Mouse (Mus musculus) adrenal gland (tissue): ENCODE measurements around the gene Cox6b1.

Experiments
- intact Hi-C: fragments of 180-260 bp; cut with DNase I; formaldehyde crosslinking; loops from one replicate; pipeline ENCODE4 v1.15.1; 2025
- microRNA-seq, 2 experiments: library from miRNA; unstranded; fragments of <30 nt; microRNA quantifications; one replicate each; pipeline ENCODE4; 2019

Cox6b1 gene

DNA sequence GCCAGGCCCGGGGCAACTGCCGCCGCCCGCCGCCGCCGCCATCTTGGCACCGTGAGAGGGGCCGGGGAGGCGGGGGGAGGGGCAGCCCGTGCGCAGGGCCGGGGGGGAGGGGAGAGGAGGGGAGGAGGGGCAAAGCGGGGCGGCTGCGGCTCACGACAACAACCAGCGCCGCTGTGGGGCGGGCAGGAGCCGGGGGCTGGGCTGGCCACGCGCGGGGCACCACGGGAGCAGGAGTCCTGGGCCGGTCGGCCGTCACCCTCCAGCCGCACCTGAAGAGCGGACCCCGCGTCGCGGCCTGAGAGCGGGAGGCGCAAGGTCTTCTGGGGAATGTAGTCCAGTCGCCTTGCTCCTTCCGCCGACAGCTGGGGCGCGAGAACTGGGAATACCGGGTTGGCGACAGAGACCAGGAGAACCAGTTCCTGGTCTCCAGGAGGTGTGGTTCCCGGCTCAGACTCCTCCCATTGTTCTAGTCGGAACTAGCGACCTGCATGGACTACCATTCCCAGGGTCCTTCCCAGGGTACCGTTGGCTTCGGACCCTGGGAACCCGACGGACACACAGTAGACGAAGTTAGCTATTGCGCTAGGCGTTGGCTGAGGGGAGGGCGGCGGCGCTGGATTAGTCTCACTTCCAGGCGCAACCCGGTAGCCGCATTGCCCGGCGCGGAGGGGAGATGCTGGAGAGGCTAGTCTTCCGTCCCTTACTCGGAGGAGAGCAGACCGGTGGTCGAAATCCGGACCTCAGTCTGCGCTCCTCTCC lies 37.1 kb downstream of the Cox6b1 start, which contains the start of gene Kmt2b:
Gene Kmt2b (minus strand): TSS at position 51 of the 759 bp plus-strand sequence.
- intact Hi-C loops = loop anchor here (2.0 kb wide), 1 partner anchor 24 kb away; the partner anchor contains the start of gene Upk1a

DNA sequence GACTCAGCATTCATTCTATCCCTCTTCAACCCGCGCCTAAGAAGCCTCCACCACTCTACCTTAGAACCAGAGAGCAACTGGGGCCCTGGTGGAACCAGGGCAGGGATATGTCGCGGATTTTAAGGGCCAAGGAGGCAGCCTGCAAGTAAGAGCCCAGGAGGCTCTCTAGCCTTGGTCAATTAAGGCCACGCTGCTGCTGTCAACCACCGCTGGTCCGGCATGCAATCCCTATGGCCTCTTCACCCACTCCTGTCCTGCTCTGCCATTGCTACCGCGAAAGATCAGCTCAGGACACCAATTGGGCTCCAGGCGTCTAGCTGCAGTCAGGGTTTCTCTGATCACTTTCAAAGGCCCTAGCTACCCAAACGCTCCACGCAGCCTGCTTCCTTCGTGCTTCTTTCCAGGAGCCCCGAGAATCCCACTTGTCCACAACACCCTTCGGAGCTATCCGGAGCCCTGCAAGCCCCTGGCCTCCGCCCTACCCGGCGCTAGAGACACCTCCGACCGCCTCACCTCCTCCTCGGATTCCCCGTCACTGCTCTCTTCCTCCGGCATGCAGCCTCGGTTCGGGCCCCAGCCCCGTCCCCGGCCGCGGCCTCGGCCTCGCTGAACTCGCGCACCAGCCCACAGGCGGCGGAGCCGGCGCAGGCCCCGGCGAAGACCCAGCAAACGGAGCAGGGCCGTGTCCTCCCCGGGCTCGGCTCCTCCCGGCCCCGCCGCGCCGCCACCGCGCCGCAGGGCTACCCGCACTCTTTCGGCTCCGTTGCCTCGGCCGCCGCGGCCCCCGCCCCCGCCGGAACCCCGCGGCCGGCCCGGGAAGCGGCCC lies 37.9 kb downstream of the Cox6b1 start:
- intact Hi-C loops = loop anchor here (2.0 kb wide), 2 partner anchors 23 to 25 kb away; partner anchors contain the start of genes Igflr1 and Upk1a

DNA sequence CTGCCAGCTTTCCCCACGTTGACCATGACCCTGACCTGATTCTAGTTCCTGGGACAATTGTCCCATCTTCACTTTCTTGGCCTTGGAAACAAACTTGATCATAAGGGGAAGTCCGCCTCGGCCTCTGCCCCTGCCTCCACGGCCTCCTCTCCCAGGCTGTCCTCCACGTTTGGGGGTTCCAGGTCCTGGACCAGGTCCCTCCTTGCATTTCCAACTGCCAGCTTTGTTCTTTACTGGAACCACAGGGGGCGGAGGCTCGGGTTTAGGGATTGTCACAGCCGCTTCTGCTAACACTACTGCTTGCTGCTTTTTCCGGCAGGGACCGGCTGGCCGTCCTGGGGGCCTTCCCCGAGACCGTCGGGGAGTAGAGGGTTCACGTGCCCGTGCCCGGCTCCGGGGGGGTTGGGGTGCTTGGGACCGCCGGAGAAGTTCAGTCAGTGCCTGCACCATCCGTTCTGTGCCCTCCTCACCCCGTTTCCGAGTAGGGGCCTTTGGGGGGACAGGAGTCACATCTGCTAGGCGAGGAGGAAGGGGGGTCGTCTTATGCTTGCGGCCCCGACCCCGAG lies 39.4 kb downstream of the Cox6b1 start:
- intact Hi-C loops = loop anchor here (2.0 kb wide), 1 partner anchor 22 kb away; the partner anchor contains the start of gene Igflr1

DNA sequence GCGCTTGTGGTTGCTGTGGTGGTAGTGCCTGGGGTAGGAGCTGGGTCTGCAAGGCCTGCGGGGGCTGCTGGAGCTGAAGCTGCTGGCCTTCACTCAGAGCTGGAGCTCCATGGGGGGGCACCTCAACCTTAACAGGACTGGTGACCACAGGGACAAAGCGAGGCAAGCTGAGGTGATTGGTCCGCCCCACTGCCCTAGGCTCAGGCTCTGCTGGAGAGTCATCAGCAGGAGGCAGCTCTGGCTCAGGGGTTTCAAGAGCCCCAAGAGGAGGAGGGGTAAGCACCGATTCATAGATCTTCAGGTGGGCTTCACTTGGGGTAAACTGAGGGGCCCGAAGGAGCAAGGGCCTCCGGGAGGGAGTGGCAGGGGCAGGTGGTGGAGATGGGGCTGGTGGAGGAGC lies 40.8 kb downstream of the Cox6b1 start:
- intact Hi-C loops = no loop called here

DNA sequence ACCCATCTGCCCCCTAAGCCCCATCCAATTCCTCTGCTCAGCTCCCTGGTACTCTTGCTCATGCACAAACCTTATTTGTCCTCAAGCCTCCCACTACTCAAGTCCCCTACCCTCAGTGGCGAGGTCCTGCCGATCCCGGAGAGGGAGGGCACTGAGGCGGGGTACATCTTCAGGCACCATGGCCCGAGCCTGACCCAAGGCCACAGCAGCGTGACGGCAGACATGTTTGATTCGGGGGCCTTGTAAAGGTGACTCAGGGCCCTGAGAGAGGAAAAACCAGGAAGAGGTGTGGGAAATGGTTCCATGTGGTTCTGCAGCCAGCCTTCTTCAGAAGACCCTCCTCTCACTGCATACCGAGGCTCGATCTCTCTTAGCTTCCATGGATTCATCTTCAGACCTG lies 41.6 kb downstream of the Cox6b1 start:
- intact Hi-C loops = no loop called here

DNA sequence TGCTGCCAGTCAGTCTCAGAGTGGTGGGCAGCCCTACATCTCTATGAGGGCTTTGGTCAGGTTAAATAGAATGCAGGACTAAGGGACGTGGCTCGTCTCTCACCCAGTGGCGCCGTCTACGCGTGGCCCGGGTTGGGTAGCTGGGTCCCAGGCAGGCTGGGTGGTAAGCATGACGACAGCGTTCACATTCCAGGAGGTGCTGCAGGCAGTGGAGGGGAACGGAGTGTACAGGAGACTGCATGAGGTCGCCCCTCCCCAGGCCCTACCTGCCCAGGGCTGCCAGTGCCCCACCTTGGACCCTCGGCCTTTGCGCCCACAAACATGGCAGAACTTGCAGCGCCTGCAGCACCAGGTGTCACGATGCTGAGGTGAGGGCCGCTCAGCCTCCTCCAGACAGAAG lies 44.4 kb downstream of the Cox6b1 start:
- intact Hi-C loops = no loop called here

DNA sequence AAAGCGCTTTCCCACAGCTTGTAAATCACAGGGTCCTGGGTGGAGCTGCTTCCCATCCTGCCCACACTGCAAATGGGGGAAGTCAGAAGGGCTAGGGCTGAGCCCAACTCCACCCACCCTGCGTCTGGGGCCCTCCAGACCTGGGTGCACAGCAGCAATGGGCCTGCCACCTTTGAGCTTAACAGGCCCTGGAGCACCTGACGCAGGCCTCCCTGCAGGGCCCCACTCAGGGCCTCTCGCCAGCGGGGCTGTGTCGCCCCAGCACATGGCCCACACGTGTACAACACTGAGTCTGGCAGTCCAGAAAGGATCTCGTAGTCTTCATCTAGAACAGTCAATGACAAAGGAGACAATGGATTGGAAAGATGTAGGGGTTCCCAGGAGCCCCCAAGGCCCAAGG lies 46.0 kb downstream of the Cox6b1 start:
- intact Hi-C loops = loop anchor here (1.0 kb wide), 1 partner anchor 14 kb away; no protein-coding TSS in a partner anchor

DNA sequence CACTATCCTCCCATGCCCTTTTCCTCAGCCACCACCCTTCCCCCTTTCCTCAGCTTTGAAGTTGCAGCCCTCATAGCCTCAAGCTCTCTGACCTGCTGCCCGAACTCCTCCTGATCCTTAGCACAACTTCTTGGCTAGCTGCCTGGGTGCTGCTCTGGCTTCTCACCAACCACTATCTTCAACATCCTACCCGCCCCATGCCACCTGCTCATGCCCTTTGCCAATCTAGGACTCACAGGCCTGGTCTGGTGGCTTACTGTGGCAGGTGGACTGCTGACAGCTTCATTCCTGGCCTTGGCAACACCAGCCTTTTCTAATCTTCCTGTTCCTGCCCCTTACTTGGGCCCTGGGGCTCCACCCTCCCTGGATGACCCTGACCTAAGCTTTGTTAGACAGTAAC lies 53.0 kb downstream of the Cox6b1 start:
- intact Hi-C loops = no loop called here

DNA sequence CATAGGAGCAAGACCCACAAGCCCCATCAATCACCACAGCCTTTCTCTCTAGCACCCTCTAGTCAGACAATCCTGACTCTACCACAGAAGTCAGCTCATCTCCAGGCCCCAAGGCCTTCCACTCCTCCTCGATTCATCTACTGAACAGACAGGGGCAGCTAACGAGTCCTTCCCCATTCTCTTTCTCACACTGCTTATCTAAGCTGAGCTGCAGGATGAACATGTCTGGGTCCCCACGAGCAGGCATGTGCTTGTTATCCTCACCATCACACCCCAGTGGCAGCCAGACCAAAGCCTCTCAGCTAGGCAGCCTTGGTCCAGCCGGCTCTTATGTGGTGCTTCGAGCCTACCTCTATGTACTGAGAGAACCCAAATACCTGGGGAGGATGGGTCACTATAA lies 53.6 kb downstream of the Cox6b1 start:
- intact Hi-C loops = no loop called here

DNA sequence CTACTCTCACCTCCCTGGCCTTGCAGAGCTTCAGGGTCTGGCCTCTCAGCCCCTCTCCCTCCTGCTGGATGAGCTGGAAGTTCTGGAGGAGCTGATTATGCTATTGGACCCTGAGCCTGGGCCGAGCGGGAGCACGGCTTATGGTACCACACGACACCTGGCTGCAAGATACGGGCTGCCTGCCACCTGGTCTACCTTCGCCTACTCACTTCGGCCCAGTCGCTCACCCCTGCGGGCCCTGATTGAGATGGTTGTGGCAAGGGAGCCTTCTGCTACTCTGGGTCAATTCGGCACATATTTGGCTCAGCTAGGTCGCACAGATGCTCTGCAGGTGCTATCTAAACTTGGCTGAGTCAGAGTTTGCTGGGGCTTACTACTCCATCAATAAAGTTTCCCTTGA lies 58.4 kb downstream of the Cox6b1 start:
- intact Hi-C loops = no loop called here

Small RNA genes lying within 50 kb of the gene (microRNA-seq; reads per million reads assigned to microRNA genes)
- 0 to 0.37 reads per million in 2 experiments for gene Mir3569
